Mouse (Mus musculus) hindlimb bud, embryonic 11.5 days (tissue): ENCODE data around the gene Acr.
A peak's percentile ranks its signal among the peaks of the same experiment; 100 is the strongest.

Experiments used
- DNase-seq: peaks from one replicate; pipeline ENCODE4 v3.0.0-alpha.2; 2012; ENCODE audit warnings: low read depth, low spot score; ENCODE audit errors: extremely low spot score

Gene Acr

DNA sequence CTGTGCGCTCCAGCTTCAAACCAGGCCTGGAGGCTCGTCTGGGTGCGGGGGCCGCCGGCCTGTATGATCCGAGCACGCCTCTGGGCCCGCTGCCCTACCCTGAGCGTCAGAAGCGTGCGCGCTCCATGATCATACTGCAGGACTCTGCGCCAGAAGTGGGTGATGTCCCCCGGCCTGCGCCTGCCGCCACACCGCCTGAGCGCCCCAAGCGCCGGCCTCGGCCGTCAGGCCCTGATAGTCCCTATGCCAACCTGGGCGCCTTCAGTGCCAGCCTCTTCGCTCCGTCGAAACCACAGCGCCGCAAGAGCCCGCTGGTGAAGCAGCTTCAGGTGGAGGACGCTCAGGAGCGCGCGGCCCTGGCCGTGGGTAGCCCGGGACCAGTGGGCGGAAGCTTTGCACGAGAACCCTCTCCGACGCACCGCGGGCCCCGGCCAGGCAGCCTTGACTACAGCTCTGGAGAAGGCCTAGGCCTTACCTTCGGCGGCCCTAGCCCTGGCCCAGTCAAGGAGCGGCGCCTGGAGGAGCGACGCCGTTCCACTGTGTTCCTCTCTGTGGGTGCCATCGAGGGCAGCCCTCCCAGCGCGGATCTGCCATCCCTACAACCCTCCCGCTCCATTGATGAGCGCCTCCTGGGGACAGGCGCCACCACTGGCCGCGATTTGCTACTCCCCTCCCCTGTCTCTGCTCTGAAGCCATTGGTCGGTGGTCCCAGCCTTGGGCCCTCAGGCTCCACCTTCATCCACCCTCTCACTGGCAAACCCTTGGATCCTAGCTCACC lies 20.1 kb upstream of the Acr start:
- no peak for DNase-seq

DNA sequence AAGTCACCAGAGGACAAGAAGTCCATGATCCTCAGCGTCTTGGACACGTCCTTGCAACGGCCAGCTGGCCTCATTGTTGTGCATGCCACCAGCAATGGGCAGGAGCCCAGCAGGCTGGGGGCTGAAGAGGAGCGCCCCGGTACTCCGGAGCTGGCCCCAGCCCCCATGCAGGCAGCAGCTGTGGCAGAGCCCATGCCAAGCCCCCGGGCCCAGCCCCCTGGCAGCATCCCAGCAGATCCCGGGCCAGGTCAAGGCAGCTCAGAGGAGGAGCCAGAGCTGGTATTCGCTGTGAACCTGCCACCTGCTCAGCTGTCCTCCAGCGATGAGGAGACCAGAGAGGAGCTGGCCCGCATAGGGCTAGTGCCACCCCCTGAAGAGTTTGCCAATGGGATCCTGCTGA lies 19.3 kb upstream of the Acr start:
- no peak for DNase-seq

- no peak for DNase-seq
These were observed 17.6 kb upstream of the Acr start for GRCm38 (mm10) chr15:89550506-89550905.

GRCm38 (mm10) chr15:89551733-89552132 lies 16.4 kb upstream of the Acr start:
- DNase-seq = no peak

- DNase-seq = no peak
These were observed 12.5 kb upstream of the Acr start for GRCm38 (mm10) chr15:89555591-89555990.

- DNase-seq = no peak
These were observed 11.5 kb upstream of the Acr start for GRCm38 (mm10) chr15:89556401-89557178.

- DNase-seq = no peak
These were observed 10.7 kb upstream of the Acr start for GRCm38 (mm10) chr15:89557179-89557995.

- no peak for DNase-seq
These were observed 10.1 kb upstream of the Acr start for GRCm38 (mm10) chr15:89557996-89558390.

DNA sequence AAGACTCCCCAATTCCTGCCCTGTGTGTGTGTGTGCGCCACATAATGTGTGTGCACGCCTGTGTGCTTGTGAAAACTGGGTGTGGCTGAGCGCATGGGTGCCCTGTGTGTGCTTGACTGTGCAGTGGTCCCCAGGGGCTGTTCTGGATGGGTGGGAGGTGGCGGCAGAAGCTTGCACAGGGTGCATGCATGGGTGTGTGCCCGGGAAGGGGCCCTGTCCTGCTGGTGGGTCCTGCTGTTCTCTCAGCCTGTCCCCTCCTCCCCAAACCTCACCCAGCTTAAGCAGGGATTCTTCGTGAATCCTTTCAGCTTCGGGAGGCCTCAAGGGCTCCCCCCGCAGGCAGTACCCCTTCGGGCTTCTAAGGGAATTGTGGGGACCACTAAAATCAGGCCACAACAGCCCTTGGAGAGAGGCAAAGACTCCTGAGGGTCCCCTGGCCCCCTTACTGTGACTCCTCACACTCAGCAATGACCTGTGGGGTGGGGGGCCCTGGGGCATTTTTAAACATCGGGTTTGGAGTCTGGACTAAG lies 8.9 kb upstream of the Acr start:
- DNase-seq = no peak

- DNase-seq = no peak
These were observed 4.0 kb downstream of the Acr start for GRCm38 (mm10) chr15:89572147-89572546.

DNA sequence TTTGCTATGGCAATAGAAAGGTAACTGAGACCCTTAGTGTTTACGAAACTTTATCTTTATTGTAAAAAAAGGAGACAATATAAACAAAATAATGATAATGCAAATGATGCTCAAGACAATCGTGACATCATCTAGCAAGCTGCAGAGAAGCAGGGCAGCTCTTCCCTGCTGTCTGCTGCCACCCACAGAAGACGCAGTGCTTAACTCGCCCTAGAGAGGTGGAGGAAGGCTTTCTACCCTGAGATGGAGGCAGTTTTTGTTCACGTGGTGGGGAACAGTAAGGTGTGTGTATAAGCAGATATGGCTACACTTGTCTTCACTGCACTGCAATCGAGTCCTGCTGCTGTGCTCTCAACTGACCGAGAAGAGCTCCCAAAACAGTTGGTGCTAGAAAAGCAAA lies 14.4 kb downstream of the Acr start:
- DNase-seq = no peak

DNA sequence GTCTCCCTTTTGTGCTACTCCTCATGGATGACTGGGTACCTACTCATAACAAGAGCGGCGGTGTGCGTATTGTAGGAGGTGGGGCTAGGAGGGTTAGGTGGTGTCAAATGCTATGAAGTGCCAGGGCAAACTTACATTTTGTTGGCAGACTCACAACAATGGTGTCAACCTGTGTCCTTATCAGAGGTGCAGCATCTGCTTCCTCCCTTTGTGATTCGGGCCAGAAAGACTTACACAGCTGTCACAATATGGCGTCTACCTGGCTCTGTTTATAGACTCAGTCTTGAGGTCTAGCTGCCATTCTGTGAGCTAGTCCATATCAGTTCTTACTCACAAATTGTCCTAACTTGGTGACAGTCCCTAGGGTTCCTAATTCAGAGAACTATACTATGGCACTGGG lies 17.0 kb downstream of the Acr start:
- no peak for DNase-seq

DNA sequence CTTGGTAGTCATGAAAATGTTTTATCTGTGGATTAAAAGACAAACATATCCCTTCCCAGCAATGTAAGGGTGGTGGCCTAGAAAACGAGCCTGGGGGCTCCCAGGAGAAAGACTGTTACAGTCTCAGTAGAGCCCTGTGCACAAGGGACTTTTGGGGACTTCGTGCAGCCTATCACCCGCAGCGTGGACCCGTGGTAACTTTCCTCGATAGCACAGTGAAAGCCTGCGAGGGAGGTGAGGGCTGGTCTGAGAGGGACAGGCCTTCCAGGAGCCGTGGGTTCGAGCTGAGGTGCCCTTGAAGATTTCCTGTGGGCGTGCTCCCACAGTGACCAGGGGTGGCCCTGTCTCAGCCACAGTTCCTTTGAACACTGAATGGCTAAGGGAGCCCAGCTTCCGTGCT lies 17.5 kb downstream of the Acr start:
- DNase-seq = no peak

GRCm38 (mm10) chr15:89589146-89589545 lies 21.0 kb downstream of the Acr start:
- DNase-seq = no peak

DNA sequence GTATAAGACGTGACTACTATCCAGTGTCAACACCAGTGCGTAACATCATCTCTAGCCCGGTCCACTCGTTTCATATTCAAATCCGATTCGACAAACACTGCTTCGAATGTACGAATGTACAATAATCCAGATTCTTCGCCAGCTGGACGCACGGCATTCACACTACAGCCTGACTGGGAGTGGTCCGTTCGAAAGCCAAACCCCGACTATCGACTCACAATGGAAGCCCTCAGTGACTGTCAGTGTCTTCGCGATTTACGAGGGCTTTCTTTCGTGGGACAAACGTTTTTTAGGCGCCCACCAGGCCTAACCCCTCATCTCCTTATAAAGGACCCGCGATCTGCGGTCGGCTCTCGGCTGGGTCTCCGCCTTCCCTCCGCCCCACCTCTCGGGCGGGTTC lies 23.2 kb downstream of the Acr start:
- DNase-seq = no peak

DNA sequence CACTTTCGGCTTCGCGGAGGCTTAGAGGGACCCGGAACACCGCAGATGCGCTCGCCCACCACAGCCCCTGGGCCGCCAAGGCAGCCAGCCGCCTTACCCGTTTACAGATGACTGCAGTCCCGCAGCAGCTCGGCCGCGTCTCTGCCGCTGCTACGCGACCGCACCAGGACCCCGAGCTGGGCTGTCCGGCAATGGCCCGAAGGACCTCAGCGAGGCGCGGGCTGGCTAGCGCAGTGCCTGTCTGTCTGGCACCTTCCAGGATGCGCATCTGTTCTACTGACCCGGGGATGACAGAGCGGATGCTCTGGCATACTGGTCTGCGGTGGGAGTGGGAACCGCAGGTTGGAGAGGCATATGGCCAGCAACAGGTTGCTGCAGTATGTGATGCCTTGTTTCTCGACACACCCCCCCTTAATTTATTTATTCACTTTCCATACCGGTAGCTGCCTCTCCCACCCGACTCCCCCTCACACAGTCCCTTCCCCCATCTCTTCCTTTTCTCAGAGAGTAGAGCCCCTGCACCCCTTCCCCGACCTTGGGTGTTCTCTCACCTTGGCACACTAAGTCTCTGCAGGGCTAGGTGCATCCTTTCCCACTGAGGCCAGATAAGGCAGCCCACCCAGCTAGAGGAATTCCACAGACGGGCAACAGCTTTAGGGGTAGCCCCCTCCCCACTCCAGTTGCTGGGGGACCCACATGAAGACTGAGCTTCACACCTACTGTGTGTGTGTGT lies 23.8 kb downstream of the Acr start, which contains the start of gene Rabl2:
TSS of gene Rabl2 (minus strand) at position 201 of the 733 bp plus-strand sequence.
- DNase-seq = peak; percentile 54

DNA sequence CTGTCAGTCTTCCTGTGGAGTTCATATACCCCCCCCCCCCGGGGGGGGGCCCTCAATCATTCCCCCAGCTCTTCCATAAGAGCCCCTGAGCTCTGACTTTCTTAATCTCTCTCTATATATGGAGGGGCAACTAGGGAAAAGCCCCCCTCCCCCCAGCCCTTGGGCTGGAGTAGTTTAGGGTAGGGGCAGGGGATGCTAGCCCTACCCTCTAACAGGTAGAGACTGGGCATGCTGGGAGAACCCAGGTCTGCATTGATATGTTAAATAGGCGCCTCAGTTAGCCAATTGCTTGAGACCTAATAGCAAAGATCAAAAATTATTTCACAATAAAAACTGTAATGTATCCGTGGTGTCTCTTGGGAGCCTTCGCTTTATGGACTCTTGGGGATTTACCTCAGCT lies 24.4 kb downstream of the Acr start:
- DNase-seq = no peak

- DNase-seq = no peak
These were observed 37.9 kb downstream of the Acr start for GRCm38 (mm10) chr15:89605822-89606570.

- no peak for DNase-seq
These were observed 39.4 kb downstream of the Acr start for GRCm38 (mm10) chr15:89607480-89607879.

GRCm38 (mm10) chr15:89607888-89608287 lies 39.8 kb downstream of the Acr start:
- no peak for DNase-seq
